In genomic region chr9:97648409-97648808, GRCm38 (mm10) we compare ENCODE assay signal across 26 mouse cellular contexts.
DNase-seq lines count a peak whose midpoint lies in the region; ATAC-seq lines count a peak whose summit lies in the region.
"Had no signal": no experiment of that assay in that cellular context is flagged by ENCODE, and none has a peak within 500 bp of the region (broad histone marks: within the 10 kb centered on the region; RNA-seq: fewer than 3 reads in every experiment).

No protein-coding gene starts in this region.

- ATAC-seq in hindbrain, embryonic 15.5 days (ENCODE audit: low FRiP score, low read depth), result peak; percentile 56; the same call in 1 of the 2 replicates
- ATAC-seq in hindbrain, embryonic 14.5 days (ENCODE audit: low FRiP score), result no peak
- ATAC-seq in midbrain, embryonic 14.5 days (ENCODE audit: low FRiP score, low TSS enrichment), result no peak
- no peak for ATAC-seq in midbrain, embryonic 15.5 days (replicated peaks)
- 0 out of 2 replicates have a peak, but pooled peaks have one; percentile 54 for ATAC-seq in forebrain, embryonic 16.5 days
- ATAC-seq: inflammation-experienced regulatory T-cells, adult 6 months; Patski had no signal

- no peaks in the 10 kb centered on the region for H3K36me3 ChIP-seq in hindbrain, embryonic 15.5 days
- no peaks in the 10 kb centered on the region for H3K36me3 ChIP-seq in hindbrain, embryonic 14.5 days (replicated peaks; ENCODE audit: control insufficient read depth, insufficient read depth)
- no peaks in the 10 kb centered on the region for H3K36me3 ChIP-seq in midbrain, embryonic 14.5 days (ENCODE audit: control insufficient read depth, insufficient read depth, low read length)
- no peaks in the 10 kb centered on the region for H3K36me3 ChIP-seq in midbrain, embryonic 15.5 days (replicated peaks)
- no peaks in the 10 kb centered on the region for H3K36me3 ChIP-seq in forebrain, embryonic 16.5 days (ENCODE audit: control insufficient read depth, insufficient read depth)
- H3K36me3 ChIP-seq: embryonic facial prominence, embryonic 12.5 days; G1E; heart, embryonic 10.5 days; limb, embryonic 10.5 days; liver, embryonic 15.5 days; lung, embryonic 15.5 days; neural tube, embryonic 15.5 days had no signal

- no peak overlapping the region for H3K27ac ChIP-seq in hindbrain, embryonic 15.5 days (replicated peaks)
- H3K27ac ChIP-seq in hindbrain, embryonic 14.5 days, result no peak overlapping the region
- H3K27ac ChIP-seq in midbrain, embryonic 14.5 days (replicated peaks; ENCODE audit: low read depth, low read length), result no peak overlapping the region
- H3K27ac ChIP-seq in midbrain, embryonic 15.5 days, result no peak overlapping the region
- no peak overlapping the region for H3K27ac ChIP-seq in forebrain, embryonic 16.5 days (ENCODE audit: low read length)
- H3K27ac ChIP-seq: embryonic facial prominence, embryonic 12.5 days; gastrocnemius, adult 2 months; heart, embryonic 10.5 days; limb, embryonic 10.5 days; liver, embryonic 15.5 days; lung, embryonic 15.5 days; neural tube, embryonic 15.5 days had no signal

- no peaks in the 10 kb centered on the region for H3K9me3 ChIP-seq in hindbrain, embryonic 15.5 days
- no peaks in the 10 kb centered on the region for H3K9me3 ChIP-seq in hindbrain, embryonic 14.5 days (ENCODE audit: control insufficient read depth, low read length)
- no peaks in the 10 kb centered on the region for H3K9me3 ChIP-seq in midbrain, embryonic 14.5 days (ENCODE audit: control insufficient read depth, low read length)
- H3K9me3 ChIP-seq in midbrain, embryonic 15.5 days, result no peaks in the 10 kb centered on the region
- no peaks in the 10 kb centered on the region for H3K9me3 ChIP-seq in forebrain, embryonic 16.5 days (ENCODE audit: control insufficient read depth, low read length)
- H3K9me3 ChIP-seq: embryonic facial prominence, embryonic 12.5 days; heart, embryonic 10.5 days; limb, embryonic 10.5 days; liver, embryonic 15.5 days; lung, embryonic 15.5 days; neural tube, embryonic 15.5 days had no signal

- 66% methylated on average over 3 of the region's 3 CpGs for WGBS in hindbrain, embryonic 15.5 days
- WGBS in hindbrain, embryonic 14.5 days, result 77% methylated on average over 3 of the region's 3 CpGs
- WGBS in midbrain, embryonic 14.5 days, result 83% methylated on average over 3 of the region's 3 CpGs
- 71% methylated on average over 3 of the region's 3 CpGs for WGBS in midbrain, embryonic 15.5 days
- 52% methylated on average over 3 of the region's 3 CpGs for WGBS in forebrain, embryonic 16.5 days

- no peak for DNase-seq in hindbrain, embryonic 14.5 days (ENCODE audit: low spot score)
- peak; percentile 15 for DNase-seq in midbrain, embryonic 14.5 days
- no peak for DNase-seq in lung, postnatal 10 days
- no peak for DNase-seq in spleen, postnatal 4 days (ENCODE audit: low spot score in 2 of 2)
- DNase-seq: B cell, adult 2 months; cerebellum, adult 11-12 months; gastrocnemius, adult 2 months; heart, postnatal 4 days; kidney, adult 18-20 months; liver; lung, postnatal 4 days; thymus, postnatal 14 days had no signal

- no peak overlapping the region for H3K9ac ChIP-seq in hindbrain, embryonic 15.5 days
- H3K9ac ChIP-seq in hindbrain, embryonic 14.5 days, result no peak overlapping the region
- H3K9ac ChIP-seq in midbrain, embryonic 14.5 days (replicated peaks; ENCODE audit: low read length), result no peak overlapping the region
- no peak overlapping the region for H3K9ac ChIP-seq in midbrain, embryonic 15.5 days
- no peak overlapping the region for H3K9ac ChIP-seq in forebrain, embryonic 16.5 days (replicated peaks; ENCODE audit: low read depth, low read length)
- H3K9ac ChIP-seq: embryonic facial prominence, embryonic 12.5 days; liver, embryonic 15.5 days; lung, embryonic 15.5 days; neural tube, embryonic 15.5 days had no signal

- H3K4me1 ChIP-seq in hindbrain, embryonic 15.5 days (replicated peaks), result no peaks in the 10 kb centered on the region; the same call in 1 of the 2 replicates
- no peaks in the 10 kb centered on the region for H3K4me1 ChIP-seq in hindbrain, embryonic 14.5 days (replicated peaks; ENCODE audit: control insufficient read depth, insufficient read depth, low read length)
- H3K4me1 ChIP-seq in midbrain, embryonic 14.5 days (ENCODE audit: control insufficient read depth, insufficient read depth, low read length), result no peaks in the 10 kb centered on the region
- H3K4me1 ChIP-seq in midbrain, embryonic 15.5 days, result no peaks in the 10 kb centered on the region
- peaks cover 6% of the 10 kb centered on the region for H3K4me1 ChIP-seq in forebrain, embryonic 16.5 days (replicated peaks; ENCODE audit: control insufficient read depth, insufficient read depth, low read length)
- H3K4me1 ChIP-seq: embryonic facial prominence, embryonic 12.5 days; heart, embryonic 10.5 days; limb, embryonic 10.5 days; liver, embryonic 15.5 days; lung, embryonic 15.5 days; neural tube, embryonic 15.5 days had no signal

- H3K27me3 ChIP-seq in hindbrain, embryonic 15.5 days, result no peaks in the 10 kb centered on the region
- H3K27me3 ChIP-seq in hindbrain, embryonic 14.5 days (ENCODE audit: control insufficient read depth, insufficient read depth, low read length), result no peaks in the 10 kb centered on the region
- no peaks in the 10 kb centered on the region for H3K27me3 ChIP-seq in midbrain, embryonic 14.5 days (ENCODE audit: control insufficient read depth, insufficient read depth, low read length)
- no peaks in the 10 kb centered on the region for H3K27me3 ChIP-seq in midbrain, embryonic 15.5 days (replicated peaks)
- H3K27me3 ChIP-seq in forebrain, embryonic 16.5 days (replicated peaks; ENCODE audit: control insufficient read depth, insufficient read depth, low read length), result no peaks in the 10 kb centered on the region
- H3K27me3 ChIP-seq: CH12.LX; embryonic facial prominence, embryonic 12.5 days; liver, embryonic 15.5 days; lung, embryonic 15.5 days; neural tube, embryonic 15.5 days; Patski had no signal

- H3K4me2 ChIP-seq in hindbrain, embryonic 15.5 days, result no peak overlapping the region
- no peak overlapping the region for H3K4me2 ChIP-seq in hindbrain, embryonic 14.5 days (replicated peaks)
- no peak overlapping the region for H3K4me2 ChIP-seq in midbrain, embryonic 14.5 days (ENCODE audit: low read length)
- no peak overlapping the region for H3K4me2 ChIP-seq in midbrain, embryonic 15.5 days
- no peak overlapping the region for H3K4me2 ChIP-seq in forebrain, embryonic 16.5 days (ENCODE audit: low read length)
- H3K4me2 ChIP-seq: embryonic facial prominence, embryonic 12.5 days; liver, embryonic 15.5 days; lung, embryonic 15.5 days; neural tube, embryonic 15.5 days had no signal

- H3K4me3 ChIP-seq in hindbrain, embryonic 15.5 days, result no peak overlapping the region
- no peak overlapping the region for H3K4me3 ChIP-seq in hindbrain, embryonic 14.5 days (replicated peaks; ENCODE audit: low read length)
- no peak overlapping the region for H3K4me3 ChIP-seq in midbrain, embryonic 14.5 days (replicated peaks; ENCODE audit: low read depth, low read length)
- H3K4me3 ChIP-seq in midbrain, embryonic 15.5 days, result no peak overlapping the region
- H3K4me3 ChIP-seq in forebrain, embryonic 16.5 days (replicated peaks; ENCODE audit: low read length), result no peak overlapping the region
- H3K4me3 ChIP-seq: embryonic facial prominence, embryonic 12.5 days; erythroblast, embryonic 14.5 days; gastrocnemius, adult 2 months; heart, embryonic 10.5 days; limb, embryonic 10.5 days; liver, embryonic 15.5 days; lung, embryonic 15.5 days; neural tube, embryonic 15.5 days had no signal

Comparison
In these comparisons a context has a peak if more than half of its experiments do, and no peak if none do; other contexts are left out.
1. ATAC-seq: peak in hindbrain, embryonic 15.5 days (single experiment) and forebrain, embryonic 16.5 days (single experiment); none in hindbrain, embryonic 14.5 days (single experiment), midbrain, embryonic 14.5 days (single experiment) and midbrain, embryonic 15.5 days (single experiment).